Mouse (Mus musculus) thymus, adult 2 months (tissue): ENCODE measurements around the gene Fam107b.

Source experiments
- CTCF ChIP-seq: fragments of 200-500 bp; IDR thresholded peaks from 2 replicates; pipeline ENCODE4 v1.5.1; 2012; ENCODE audit warnings: mild to moderate bottlenecking, control low read depth, low read length, moderate library complexity, borderline replicate concordance; ENCODE audit not compliant: control insufficient read depth, poor library complexity, insufficient read depth; ENCODE audit errors: extremely low read depth
- POLR2A ChIP-seq: fragments of 200-500 bp; IDR thresholded peaks from 2 replicates; pipeline ENCODE4 v1.6.1; 2012; ENCODE audit warnings: mild to moderate bottlenecking, low read length, control low read depth, moderate library complexity; ENCODE audit not compliant: control insufficient read depth, poor library complexity, insufficient read depth; ENCODE audit errors: extremely low read depth

GRCm38 (mm10) chr2:3717268-3717667 is 147.0 kb downstream of the Fam107b start:
- TF ChIP-seq CTCF (no peak), POLR2A (no peak)
